Mouse (Mus musculus) cerebellum, postnatal 25 days (tissue): ENCODE data around the gene Ksr2.
"Not testable (repeated sequence)": the region's sequence is repeated elsewhere in the genome, so short reads cannot be mapped to it uniquely, and the experiment has no call there.

Source experiments
- DNase-seq, 2 experiments: peaks; one replicate each; pipeline ENCODE4 v3.0.0; 2021; ENCODE audit warnings: mixed read lengths in 2 of 2

Ksr2 gene

DNA sequence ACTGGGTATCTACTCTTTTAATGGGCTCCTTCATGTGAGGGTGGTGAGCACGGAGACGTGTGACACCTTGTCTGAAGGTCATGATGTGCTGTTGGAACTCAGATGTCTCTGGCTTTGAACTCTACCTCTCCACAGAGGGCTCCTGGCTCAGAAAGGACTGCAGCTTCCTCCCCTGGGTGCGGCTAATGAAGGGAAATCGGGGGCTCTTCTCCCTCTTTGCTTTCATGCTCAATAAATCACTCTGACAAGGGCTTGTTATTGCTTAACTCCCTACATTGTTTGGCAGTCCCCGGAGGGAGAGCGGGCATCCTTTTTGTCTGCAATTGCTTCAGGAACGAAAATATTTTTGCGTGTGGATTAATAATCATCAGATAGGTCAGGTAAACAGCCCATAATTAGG is 127.9 kb downstream of the Ksr2 start:
- DNase-seq = no peak

DNA sequence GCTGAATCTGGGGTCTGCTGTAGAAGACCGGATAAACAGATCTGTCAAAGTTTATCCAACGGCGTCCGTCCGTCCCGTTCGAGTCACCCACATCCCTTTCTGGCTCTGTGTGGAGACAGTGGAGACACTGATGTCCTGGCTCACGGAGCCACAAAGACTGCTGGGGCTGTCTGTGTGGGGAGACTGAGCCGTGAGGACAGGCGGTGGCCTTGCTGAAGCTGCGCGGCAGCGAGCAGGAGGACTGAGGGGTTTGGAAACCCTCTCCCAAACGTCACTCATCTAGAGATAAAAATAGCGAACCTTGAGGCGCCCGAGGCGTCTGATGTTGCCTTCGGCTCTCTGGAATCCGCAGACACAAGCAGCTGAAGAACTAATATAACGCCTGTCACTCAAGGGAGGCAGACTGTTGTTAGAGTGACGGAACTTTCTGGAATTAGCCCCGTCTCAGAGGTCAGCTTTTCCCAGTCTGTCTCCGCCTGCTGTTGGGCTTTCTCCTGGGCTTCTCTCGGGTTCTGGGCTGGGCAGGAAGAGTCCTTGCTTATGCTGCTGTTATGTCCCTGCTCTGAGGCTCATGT is 133.0 kb downstream of the Ksr2 start:
- DNase-seq = no peak

- no peak for DNase-seq
Measured at GRCm38 (mm10) chr5:117550992-117551391, 137.2 kb downstream of the Ksr2 start.

DNA sequence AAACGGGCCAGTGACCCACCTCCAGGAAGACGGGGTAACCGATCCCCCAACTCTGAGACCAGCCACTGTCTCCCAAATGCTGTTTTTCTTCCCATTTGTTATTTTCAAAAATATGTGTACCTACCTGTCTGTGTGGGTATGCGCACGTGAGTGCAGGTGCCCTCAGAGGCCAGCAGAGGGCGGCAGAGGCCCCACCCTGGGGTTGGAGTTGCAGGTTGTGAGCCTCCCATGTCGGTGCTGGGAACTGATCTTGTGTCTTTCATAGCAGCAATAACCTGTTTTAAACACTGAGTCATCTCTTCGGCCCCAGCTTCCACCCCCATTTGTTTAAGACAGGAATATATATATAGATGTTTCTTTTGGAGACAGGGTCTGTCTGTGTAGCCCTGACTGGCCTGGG is 138.3 kb downstream of the Ksr2 start:
- DNase-seq = no peak

DNA sequence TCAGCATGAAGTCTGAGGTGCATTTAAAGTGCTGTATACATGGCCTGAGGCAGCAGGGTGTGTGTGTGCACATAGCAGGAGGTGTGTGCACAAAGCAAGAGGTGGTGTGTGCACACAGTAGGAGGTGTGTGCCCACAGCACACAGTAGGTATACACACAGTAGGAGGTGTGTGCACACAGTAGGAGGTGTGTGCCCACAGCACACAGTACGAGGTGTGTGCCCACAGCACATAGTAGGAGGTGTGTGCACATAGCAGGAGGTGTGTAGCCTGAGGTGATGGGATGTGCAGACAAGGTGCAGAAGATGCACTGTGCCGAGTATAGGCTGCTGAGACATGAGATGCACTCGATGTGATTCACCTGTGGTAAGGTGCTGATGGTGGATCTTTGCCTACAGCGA is 140.7 kb downstream of the Ksr2 start:
- DNase-seq = no peak

DNA sequence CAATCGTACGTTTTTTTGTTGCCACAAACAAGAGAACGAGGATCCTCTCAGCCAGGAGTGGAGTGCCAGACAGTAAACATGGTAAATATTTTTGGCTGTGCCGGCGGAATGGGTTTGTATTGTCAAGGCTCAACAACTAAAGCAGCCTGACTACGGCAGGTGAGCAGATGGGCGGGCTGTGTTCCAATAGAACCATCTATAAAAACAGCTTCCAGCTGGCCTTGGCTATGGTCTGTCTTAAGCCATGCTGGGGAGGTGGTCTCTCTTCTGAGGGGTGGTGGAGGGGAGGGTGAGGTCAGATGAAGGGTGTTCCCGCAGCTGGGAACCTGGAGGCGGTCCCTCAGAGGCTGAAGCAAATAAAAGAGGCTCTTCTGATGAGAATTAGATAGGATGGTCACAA is 142.8 kb downstream of the Ksr2 start:
- peak; percentile 87 to 88 for DNase-seq

- DNase-seq = no peak
Measured at GRCm38 (mm10) chr5:117561080-117561479, 147.3 kb downstream of the Ksr2 start.

GRCm38 (mm10) chr5:117566051-117566665 is 152.4 kb downstream of the Ksr2 start:
- DNase-seq = peak; percentile 42 to 47

DNA sequence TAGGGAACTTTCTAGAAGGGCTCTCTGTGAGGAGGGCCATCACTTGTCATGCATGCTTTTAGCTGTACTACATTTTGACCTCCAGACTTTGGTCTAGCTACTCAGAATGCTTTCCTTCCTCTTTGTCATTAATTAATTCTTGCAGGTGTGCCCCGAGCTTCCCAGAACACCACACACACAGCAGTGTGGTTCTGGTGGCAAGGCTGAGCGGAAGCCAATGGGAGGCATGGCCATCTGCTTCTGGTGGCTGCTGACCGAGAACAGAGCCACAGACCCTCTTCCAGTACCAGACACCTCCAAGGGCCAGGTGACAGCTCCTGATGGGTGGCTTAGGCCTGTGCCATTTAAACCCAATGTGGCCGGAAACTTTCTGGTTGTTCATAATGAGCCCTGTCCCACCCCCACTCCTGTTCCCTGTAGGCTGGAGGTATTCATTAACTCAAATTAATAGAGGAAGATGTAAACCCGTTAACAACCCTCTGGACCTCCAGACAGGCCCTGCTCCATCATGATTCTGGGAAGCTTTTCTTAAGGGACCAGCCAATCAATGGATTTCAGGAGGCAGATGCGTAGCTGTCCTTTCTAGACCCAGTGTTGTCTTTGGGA is 155.5 kb downstream of the Ksr2 start:
- DNase-seq = peak; percentile 85 to 88

- DNase-seq = peak; percentile 37 to 42
Measured at GRCm38 (mm10) chr5:117572428-117572827, 158.6 kb downstream of the Ksr2 start.

DNA sequence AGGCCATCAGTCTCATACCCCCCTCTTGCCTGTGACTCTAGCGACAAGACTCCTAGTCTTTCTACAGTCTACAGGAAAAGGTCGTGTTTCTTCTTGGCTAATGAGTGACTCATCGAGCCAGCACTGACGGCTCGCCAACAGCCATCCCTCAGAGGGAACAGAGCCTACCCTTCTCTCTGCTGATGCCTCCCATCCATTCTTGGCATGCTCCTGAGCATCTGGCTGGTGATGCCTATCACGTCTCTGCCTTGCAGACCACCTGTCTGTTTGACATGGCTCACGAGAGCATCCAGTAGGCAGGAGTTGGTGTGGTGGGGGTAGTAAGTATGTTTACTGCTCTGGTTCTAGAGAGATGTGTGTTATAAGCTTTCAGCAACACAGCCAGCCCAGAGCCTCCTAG is 161.1 kb downstream of the Ksr2 start:
- peak; percentile 50 to 60 for DNase-seq

DNA sequence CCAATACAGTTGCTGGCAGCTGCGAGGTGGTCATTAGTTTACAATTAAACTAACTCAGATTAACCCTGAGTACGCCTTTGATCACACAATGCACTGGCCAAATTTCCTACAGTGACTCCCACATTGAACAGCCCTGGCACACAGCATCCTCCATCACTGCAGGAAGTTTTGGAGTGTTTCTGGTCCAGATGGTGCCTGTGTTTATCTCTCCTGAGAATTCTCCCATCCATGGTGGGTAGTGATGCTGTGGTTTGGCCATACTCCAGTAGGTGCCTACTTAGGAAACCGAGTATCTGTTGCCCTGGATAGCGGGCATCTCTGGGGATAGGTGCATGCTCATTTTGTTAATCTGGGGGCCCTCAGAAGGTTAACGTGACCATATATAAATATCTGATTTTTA is 163.8 kb downstream of the Ksr2 start:
- DNase-seq = no peak

GRCm38 (mm10) chr5:117581711-117582110 is 167.9 kb downstream of the Ksr2 start:
- DNase-seq = no peak

- DNase-seq = no peak
Measured at GRCm38 (mm10) chr5:117584428-117584827, 170.6 kb downstream of the Ksr2 start.

GRCm38 (mm10) chr5:117589266-117589665 is 175.5 kb downstream of the Ksr2 start:
- DNase-seq = no peak

DNA sequence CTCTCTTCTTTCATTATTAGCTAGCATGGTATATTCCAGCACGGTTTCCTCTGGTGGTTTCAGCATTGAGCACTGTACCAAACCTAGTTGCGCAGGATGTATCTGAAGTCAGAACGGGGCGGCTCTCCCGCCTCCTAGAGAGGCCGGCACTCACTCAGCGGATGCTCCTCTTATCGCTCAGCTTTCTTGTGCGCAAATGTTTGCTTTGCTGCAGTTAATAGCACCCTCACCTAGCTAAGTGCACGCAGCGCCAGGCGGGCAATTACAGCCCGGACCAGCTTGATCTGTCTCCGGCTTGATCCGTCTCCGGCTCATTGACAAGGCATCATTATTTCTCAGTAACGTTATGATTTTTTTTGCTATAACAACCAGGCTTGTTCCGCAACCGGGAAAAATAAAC is 179.5 kb downstream of the Ksr2 start:
- no peak for DNase-seq

DNA sequence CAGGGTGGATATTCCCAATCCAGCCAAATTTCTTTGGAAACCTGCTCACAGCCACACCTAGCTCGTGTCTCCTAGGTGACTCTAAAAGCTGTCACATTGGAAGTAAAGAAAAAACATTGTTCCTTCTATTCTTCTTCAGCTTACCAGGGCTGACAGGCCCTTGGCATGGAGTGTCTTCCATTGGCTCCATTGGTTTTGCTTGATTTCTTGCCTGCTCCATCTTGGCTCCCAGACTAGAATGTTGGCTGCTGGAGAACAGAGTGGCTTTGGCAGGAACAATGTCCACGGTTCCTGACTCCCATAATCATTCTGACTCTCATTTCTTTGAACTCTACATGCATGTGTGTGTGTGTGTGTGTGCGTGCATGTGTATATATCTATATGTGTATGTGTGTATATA is 183.0 kb downstream of the Ksr2 start:
- no peak for DNase-seq

GRCm38 (mm10) chr5:117602026-117602425 is 188.2 kb downstream of the Ksr2 start:
- DNase-seq = no peak

GRCm38 (mm10) chr5:117607761-117608309 is 194.0 kb downstream of the Ksr2 start:
- DNase-seq = no peak

DNA sequence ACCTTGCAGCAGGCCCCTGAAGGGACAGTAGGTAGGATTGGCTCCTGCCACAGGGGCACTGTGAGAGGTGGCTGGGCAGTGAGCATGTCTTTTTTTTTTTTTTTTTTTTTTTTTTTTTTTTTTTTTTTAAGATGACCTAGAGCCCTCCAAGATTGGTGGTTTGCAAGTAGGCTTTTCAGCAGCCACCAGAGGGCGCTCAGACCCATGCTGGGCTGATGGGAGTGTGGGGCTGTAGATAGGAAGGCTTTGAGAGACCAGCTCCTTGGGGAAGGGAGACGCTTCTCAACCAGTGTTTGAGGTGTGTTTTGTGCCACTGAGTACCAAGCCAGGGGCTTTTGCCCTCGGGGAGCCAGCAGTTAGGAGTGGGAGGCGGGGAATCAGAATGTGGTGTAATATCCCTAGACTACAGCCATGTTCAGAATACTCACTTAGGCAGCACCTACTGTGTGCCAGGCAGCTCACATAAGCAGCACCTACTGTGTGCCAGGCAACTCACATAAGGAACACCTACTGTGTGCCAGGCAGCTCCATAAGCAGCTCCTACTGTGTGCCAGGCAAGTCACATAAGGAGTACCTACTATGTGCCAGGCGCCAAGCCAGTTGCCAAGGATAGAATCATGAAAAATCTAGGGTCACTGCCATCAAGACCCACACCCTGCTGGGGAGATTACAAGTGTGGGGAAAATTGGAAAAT is 200.7 kb downstream of the Ksr2 start:
- DNase-seq = peak; percentile 75 to 84

DNA sequence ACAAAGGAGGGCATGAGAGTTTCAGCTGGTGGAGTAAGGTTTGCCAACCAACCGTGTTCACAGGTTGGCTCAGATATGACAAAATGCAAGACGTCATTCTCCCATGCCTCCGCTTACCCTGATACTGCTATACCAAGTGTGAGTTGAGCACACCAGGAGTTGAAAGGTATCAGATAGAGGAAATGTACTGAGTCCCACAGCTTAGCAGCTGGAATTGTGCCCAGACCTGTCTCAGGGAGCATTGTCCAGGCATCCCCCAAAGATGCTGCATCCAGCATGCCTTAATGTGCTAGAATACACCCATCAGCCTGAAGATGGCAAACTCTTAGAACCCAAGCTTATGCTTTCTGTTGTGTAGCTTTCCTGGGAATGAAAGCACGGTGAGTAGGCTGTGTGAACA is 206.5 kb downstream of the Ksr2 start:
- no peak for DNase-seq

DNA sequence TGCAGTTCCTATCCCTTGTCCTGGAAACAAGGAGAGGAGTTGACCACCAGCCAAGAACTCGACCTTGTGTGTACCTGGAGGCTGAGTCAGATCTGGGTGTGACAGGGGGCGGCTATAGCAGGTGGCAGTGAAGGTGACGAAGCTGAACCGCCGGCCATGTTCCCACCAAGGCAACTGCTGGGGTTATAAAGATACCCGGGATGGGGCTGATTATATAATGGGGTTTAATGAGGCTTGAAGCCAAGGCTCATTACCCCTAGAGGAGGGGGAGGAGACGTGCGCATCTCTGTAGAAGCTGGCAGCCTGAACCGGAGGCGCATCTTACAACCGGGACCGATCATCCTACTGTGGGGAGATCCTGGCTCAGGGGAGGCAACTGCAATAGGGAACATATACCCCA is 208.4 kb downstream of the Ksr2 start:
- peak; percentile 33 to 51 for DNase-seq

DNA sequence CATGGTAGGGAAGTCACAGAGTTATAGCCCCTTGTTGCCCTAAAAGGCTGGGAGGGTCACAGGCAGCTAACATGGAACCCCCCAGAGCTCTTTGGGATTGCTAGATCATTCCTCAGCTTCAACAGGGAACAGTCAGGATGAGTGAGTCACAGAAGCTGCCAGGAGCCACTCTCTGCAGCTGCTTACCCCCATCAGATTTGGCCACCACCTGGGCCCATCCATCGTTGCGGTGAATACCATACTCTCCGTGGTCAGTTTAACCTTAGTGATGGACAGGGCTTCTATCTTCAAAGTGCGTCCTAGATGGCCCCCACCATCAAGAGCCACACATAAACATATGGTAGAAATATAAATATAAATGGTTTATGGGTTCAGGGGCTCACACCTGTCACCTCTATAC is 209.4 kb downstream of the Ksr2 start:
- DNase-seq = not testable (repeated sequence)

DNA sequence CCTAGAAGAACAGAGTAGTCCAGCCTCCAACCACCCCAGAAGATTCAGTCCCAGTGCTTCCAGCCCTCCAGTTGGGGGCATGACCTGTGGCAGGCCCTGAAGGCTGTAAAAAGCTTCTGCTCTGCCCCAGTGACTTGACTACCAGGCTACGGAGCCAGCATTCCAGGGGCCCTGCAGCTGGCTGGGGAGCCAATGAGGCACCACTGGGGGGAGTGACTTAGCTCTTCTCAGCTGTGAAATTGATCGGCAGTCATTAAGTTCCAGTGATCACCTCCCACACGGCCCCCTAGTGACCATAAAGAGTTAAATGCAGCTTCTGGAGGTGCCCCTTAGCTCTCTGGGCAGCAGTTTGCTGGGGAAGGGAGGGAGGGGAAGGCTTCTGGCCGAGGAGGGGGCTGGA is 213.1 kb downstream of the Ksr2 start:
- no peak for DNase-seq
